Mouse (Mus musculus) C2C12 (cell line): ENCODE results near the gene Kcnip3. TPM values are rescaled to one million over a fixed set of nuclear protein-coding genes. Genes with fewer than 3 reads are reported as not detected.

Experiments
- H3K27me3 ChIP-seq: one replicate; pipeline ENCODE4 v1.6.1; 2011; ENCODE audit not compliant: control insufficient read depth, insufficient read depth, insufficient read length
- H3K36me3 ChIP-seq: one replicate; pipeline ENCODE4 v1.6.1; 2011; ENCODE audit not compliant: control insufficient read depth, insufficient read depth
- H3K4me3 ChIP-seq: one replicate; pipeline ENCODE4 v1.5.1; 2011; ENCODE audit warnings: mild to moderate bottlenecking, control low read depth; ENCODE audit not compliant: poor library complexity, insufficient read depth, severe bottlenecking
- H3K79me2 ChIP-seq: one replicate; pipeline ENCODE4 v1.6.1; 2011; ENCODE audit not compliant: control insufficient read depth, insufficient read depth
- H3K79me3 ChIP-seq: one replicate; pipeline ENCODE4 v1.6.1; 2011; ENCODE audit warnings: low read depth, control low read depth
- H3ac ChIP-seq: one replicate; pipeline ENCODE3; 2011; ENCODE audit warnings: low read depth; ENCODE audit not compliant: control insufficient read depth, insufficient read length
- CEBPB ChIP-seq: IDR thresholded peaks from one replicate; pipeline ENCODE4 v1.6.1; 2011; ENCODE audit warnings: low read depth, mild to moderate bottlenecking, control low read depth, moderate library complexity
- CTCF ChIP-seq: IDR thresholded peaks from one replicate; pipeline ENCODE4 v1.5.1; 2011; ENCODE audit not compliant: control insufficient read depth, insufficient read depth, insufficient read length
- FOSL1 ChIP-seq: IDR thresholded peaks from one replicate; pipeline ENCODE4 v1.8.0; 2011; ENCODE audit warnings: mild to moderate bottlenecking, low read length; ENCODE audit not compliant: poor library complexity, insufficient read depth, severe bottlenecking
- MAX ChIP-seq: IDR thresholded peaks from one replicate; pipeline ENCODE4 v1.6.1; 2011; ENCODE audit warnings: mild to moderate bottlenecking, control low read depth
- MYOD1 ChIP-seq: IDR thresholded peaks from one replicate; pipeline ENCODE4 v1.6.1; 2011; ENCODE audit warnings: low read depth; ENCODE audit not compliant: control insufficient read depth, insufficient read length
- MYOG ChIP-seq: IDR thresholded peaks from one replicate; pipeline ENCODE4 v1.6.1; 2011; ENCODE audit not compliant: control insufficient read depth, insufficient read length; ENCODE audit errors: extremely low read depth
- USF1 ChIP-seq: IDR thresholded peaks from one replicate; pipeline ENCODE4 v1.6.1; 2011; ENCODE audit warnings: low read depth, mild to moderate bottlenecking, control low read depth, moderate library complexity
- polyA plus RNA-seq: library from polyadenylated mRNA; unstranded; fragments of >200 nt; fragmentation: generic; extraction: Trizol; gene quantifications from one replicate; pipeline ENCODE4 v1.2.1, GENCODE M21; 2012; ENCODE audit warnings: missing spikeins

Gene Kcnip3
- polyA plus RNA-seq, 1 experiment, result 0.33 TPM

- no peaks in the 10 kb centered on the region for H3K36me3 ChIP-seq
- TF ChIP-seq USF1 (no peak), CTCF (no peak), MAX (no peak), MYOG (no peak), CEBPB (no peak)
- H3K79me2 ChIP-seq, result no peaks in the 10 kb centered on the region
- H3K4me3 ChIP-seq, result no peak overlapping the region
- H3ac ChIP-seq, result no peak overlapping the region
- H3K79me3 ChIP-seq, result no peaks in the 10 kb centered on the region
- peaks cover 31% of the 10 kb centered on the region for H3K27me3 ChIP-seq
These were observed 26.6 kb upstream of the Kcnip3 start for GRCm38 (mm10) chr2:127548342-127549074.

DNA sequence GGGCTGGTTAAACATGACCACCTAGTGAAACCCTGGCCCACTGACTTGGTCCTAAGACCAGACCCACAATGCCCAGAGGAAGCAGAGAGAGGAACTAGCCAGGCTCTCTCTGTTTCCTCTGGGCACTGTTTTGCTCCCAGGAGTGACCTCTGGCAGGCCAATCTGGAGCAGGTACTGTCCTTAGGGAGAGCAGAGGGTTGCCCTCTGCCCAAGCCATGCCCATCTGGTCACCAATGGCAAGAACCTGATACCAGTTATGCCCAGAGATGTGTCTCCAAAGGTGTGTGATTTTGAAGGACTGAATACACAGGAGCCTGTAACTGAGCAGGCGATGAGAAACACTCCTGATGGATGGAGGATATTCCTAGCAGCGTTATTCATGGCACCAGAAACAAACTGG lies 19.8 kb upstream of the Kcnip3 start:
- no peak overlapping the region for H3K4me3 ChIP-seq
- peaks cover 79% of the 10 kb centered on the region for H3K27me3 ChIP-seq
- H3K79me3 ChIP-seq, result no peaks in the 10 kb centered on the region
- H3K79me2 ChIP-seq, result no peaks in the 10 kb centered on the region
- no peak overlapping the region for H3ac ChIP-seq
- TF ChIP-seq FOSL1 (no peak), MAX (no peak), USF1 (no peak), CTCF (no peak), MYOG (no peak), CEBPB (no peak), MYOD1 (no peak)
- H3K36me3 ChIP-seq, result no peaks in the 10 kb centered on the region

- Histone ChIP-seq H3K36me3 (no peaks in the 10 kb centered on the region), H3K27me3 (peaks cover 83% of the 10 kb centered on the region), H3K79me3 (no peaks in the 10 kb centered on the region), H3K79me2 (no peaks in the 10 kb centered on the region), H3K4me3 (no peak within 1 kb of the TSS), H3ac (no peak within 1 kb of the TSS)
- no peak for TF ChIP-seq USF1
- no peak for TF ChIP-seq CEBPB
- no peak for TF ChIP-seq FOSL1
- TF ChIP-seq MYOD1, result no peak
These were observed 19.3 kb upstream of the Kcnip3 start, which contains the start of gene Prom2 for GRCm38 (mm10) chr2:127541185-127541584. Gene Prom2, minus strand, starts transcription at chr2:127541467.

DNA sequence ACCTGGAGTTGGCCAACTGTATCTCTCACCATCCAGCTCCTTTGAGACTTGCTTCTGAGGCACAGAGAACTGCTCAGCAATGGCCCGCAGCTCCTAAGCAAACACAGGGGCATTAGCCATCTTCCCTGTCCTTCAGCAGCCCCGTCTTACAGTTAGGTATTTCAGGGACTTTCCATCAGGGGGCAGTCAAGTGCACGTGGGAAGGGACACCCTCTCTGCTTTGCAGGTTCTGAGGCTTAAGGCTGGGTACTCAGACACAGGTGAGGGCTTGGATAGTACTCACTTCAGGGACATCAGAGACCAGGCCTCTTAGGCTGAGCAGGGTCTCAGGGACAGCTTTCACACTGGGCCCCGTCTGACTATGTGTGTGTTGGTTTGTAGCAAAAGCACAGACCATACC lies 17.6 kb upstream of the Kcnip3 start:
- H3K36me3 ChIP-seq, result no peaks in the 10 kb centered on the region
- H3ac ChIP-seq, result no peak overlapping the region
- no peaks in the 10 kb centered on the region for H3K79me3 ChIP-seq
- H3K4me3 ChIP-seq, result no peak overlapping the region
- no peaks in the 10 kb centered on the region for H3K79me2 ChIP-seq
- TF ChIP-seq MYOG (no peak), CTCF (no peak), USF1 (no peak)
- H3K27me3 ChIP-seq, result peaks cover 84% of the 10 kb centered on the region

DNA sequence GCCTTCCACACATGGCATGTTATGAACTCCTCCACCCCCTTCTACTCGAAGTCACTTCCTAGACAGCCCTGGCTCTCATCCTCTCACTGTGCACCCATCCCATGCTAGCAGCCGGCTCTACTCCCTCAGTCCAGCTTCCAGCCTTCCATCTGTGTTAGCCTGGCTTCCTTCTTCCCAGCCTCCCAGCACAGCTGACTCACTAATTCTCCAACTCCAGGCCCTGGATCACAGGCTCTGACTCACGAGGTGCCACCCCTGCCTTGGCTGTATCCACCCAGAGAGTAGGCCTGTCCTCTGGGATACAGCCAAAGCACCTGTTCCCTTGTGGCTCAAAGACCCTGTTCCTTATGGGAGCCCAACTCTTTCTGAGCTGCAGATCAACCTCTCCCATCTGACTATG lies 15.7 kb upstream of the Kcnip3 start:
- Histone ChIP-seq H3K27me3 (peaks cover 67% of the 10 kb centered on the region), H3ac (no peak overlapping the region), H3K79me2 (no peaks in the 10 kb centered on the region), H3K4me3 (no peak overlapping the region), H3K79me3 (no peaks in the 10 kb centered on the region), H3K36me3 (no peaks in the 10 kb centered on the region)
- TF ChIP-seq MYOG, result no peak
- TF ChIP-seq USF1, result no peak
- no peak for TF ChIP-seq MYOD1
- TF ChIP-seq FOSL1, result no peak
- TF ChIP-seq CEBPB, result no peak
- TF ChIP-seq CTCF, result no peak
- no peak for TF ChIP-seq MAX

DNA sequence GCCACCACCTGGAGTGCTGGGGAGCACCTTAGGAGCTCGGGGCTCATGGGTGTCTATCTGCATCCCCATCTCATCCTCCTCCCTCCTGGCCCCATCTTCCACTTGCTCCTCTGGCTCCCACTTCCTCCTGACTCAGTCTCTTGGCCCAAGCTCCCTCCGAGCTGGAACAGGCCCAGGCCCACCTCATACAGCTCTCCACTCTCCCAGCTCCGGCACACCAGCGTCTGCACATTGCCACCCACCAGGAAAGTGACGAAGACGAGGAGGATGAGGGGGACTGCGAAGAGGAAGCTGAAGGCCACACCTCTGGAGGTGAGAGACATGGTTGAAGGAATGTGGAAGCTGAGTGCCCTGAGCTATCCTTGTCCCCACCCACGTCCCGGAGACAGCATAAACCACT lies 13.5 kb upstream of the Kcnip3 start:
- Histone ChIP-seq H3K27me3 (peaks cover 54% of the 10 kb centered on the region), H3K4me3 (no peak overlapping the region)
- TF ChIP-seq MYOD1, result no peak
- no peak for TF ChIP-seq FOSL1
- no peak for TF ChIP-seq USF1
- TF ChIP-seq CTCF, result no peak

More for the DNA sequence above, 13.5 kb upstream of the Kcnip3 start:
- no peak overlapping the region for H3ac ChIP-seq
- no peaks in the 10 kb centered on the region for H3K79me3 ChIP-seq
- no peaks in the 10 kb centered on the region for H3K79me2 ChIP-seq
- H3K36me3 ChIP-seq, result no peaks in the 10 kb centered on the region
